Mouse (Mus musculus) spleen, adult 18-20 months (tissue): ENCODE results near the gene 2810459M11Rik.
"Not testable (repeated sequence)": the region's sequence is repeated elsewhere in the genome, so short reads cannot be mapped to it uniquely, and the experiment has no call there.

Experiments used
- DNase-seq, 2 experiments: peaks; one replicate each; pipeline ENCODE4 v3.0.0; 2022; ENCODE audit warnings: mixed read lengths in 2 of 2

The 2810459M11Rik gene

DNA sequence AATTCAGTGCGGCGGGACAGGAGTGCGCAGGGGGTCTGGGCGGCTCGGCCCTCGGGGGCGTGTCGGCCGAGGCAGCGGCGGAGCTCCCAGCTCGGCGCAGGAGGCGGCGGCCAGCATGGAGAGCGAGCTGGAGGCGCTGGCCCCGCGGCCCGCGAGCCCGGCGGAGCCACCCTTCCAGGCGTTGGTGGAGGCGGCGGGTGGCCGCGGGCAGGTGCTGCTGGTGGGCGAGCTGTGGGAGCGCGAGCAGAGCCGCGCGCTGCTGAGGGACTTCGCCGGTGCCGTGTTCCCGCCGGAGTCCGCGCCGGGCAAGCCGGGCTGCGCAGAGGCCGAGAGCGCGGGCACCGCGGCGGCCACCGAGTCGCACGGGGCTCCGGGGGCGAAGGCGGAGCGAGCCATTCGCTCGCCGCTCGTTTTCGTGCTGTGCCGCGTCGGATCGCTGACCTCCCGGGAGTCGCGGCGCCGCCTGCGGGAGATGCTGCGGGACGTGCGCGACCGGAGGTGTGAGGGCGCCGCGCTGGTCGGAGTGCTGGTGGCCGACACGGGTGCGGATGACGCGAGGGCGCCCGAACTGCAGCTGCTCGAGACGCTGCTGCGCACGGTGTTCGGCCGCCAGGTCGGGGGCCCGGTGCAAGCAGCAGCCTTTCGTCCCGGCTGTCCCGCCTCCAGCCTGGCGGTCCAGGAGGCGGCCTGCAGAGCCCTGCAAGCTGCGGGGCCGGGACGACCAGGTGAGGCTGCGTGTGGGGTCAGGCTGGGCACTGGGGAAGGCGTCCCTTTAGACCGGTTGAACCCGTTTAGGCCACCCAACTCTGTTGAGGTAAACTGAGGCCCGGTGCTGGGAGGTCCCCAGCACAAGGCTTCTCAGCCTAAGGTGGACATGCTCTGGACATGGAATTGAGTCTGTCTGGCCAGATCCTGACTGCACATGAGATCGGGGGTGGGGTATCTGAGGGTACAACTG is at the start of gene 2810459M11Rik:
Gene 2810459M11Rik (plus strand): TSS at position 16 of the 958 bp plus-strand sequence.
- DNase-seq = peak in 1 of 2 experiments; percentile 10

DNA sequence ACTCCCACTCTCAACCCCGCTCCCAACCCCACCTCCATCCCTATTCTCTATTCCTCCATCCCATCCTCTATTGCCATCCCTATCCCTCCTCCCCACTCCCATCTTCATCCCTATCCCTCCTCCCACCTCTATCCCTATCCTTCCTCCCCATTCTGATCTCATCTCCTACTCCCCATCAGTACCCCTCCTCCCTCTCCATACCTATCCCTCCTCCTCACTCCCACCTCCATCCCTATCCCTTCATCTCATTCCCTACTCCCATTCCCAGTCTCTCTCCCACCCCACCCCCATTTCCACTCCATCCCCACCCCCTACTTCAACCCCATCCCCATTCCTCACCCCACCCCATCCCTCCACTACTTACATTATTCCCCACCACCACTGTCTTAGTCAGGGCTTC is 48.4 kb upstream of the 2810459M11Rik start:
- no peak for DNase-seq

DNA sequence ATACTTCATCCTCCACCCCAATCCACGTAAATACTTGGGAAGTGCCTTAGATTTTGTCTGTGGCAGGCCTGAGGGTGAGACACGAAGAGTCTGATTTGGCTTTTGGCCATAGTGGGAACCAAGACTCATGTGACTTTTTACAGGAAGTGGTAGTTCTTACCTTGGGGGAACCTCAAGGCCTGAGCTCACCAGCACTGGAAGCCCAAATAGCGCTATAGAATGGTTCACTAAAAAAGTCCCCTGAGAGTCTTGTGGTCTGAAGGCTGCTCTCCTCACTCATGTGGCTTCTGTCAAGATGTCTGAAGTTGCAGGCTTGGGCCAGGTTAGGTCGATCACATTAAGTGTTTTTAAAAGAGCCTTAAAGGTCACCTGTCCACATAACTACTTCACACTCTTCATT is 47.7 kb upstream of the 2810459M11Rik start:
- peak in 1 of 2 experiments; percentile 30 for DNase-seq

DNA sequence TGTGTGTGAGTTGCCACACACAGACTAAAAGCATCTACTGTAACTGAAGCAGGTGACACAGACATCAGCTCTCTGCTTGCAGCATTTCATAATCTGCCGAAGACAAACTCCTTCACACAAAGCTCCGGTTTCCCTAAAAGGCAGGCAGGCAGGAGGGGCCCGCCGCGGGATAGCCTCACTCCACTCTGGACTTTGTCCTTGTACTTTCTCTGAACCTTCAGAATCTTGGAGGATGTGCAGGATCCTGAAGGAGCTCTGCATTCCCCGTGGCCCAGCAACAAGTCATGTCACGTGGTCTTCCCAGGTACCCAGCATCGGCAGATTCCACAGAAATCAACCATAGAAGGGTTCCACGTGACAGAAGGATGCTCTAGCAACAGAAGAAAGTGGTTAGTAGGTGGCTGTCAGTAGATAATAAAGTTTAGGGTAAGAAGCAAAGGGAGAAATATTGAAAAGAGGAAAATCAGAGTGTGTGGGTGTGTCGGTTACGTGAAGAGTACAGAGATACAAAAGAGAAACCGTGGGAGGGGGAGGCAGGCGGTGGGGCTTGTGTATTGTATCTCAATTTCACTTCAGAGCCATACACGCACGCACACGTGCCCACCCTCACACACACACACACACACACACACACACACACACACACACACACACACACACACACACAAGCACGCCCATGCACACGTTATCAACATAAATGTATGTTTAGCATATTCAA is 45.7 kb upstream of the 2810459M11Rik start:
- DNase-seq = no peak

DNA sequence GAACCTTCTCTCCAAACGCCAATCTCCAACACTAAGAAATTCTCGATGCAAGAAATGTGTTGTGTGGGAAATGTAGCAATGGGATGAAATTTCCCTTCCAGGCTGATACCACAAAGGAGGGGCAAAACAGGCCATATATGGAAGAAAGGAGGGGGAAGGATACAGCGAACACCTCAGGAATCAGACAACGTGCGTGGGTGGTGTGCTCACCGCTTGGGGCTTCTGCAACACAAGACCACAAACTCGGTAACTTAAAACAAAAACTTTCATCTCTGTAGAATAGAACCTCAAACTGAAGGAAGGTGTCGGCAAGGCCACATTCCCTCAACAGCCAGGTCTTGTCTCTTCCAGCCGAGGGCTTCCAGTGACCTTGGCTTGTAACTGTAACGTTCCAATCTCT is 40.1 kb upstream of the 2810459M11Rik start:
- DNase-seq = no peak

DNA sequence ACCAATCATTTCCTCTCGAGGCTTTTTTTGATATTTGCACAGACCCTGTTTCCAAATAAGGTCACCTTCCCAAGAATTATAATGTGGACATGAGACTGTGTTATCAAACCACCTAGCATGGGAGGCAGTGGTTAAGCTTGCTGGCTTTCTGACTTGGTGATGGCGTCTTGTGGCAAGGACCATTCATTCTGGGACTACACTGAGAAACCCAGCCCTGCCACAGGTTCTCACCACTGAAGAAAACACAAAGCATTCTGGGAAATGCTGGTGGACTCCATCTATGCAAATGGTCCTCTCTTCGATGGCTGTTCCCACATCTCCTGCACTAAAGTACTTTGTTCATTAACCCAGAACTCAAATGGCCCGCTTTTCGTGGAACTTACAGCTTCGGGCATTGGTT is 39.6 kb upstream of the 2810459M11Rik start:
- no peak for DNase-seq

DNA sequence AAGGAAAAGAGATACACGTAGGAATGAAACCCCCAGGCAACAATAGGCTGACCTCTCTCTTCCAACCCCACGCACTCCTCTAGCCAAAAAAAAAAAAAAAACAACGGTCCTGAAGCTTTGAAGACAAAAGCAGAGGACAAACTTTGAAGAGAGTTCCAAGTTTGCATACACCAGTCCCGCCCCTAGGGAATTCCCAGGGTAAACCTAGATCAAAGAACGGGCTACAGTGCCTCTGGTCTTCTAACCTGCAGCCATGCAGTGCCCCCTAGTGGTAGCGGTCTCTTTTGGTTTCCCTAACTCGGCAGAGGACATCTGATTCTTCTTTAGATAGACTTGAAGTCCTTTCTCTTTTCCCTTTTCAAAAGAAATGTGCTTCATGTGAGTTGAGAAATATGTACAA is 37.9 kb upstream of the 2810459M11Rik start:
- peak; percentile 64 to 88 for DNase-seq

DNA sequence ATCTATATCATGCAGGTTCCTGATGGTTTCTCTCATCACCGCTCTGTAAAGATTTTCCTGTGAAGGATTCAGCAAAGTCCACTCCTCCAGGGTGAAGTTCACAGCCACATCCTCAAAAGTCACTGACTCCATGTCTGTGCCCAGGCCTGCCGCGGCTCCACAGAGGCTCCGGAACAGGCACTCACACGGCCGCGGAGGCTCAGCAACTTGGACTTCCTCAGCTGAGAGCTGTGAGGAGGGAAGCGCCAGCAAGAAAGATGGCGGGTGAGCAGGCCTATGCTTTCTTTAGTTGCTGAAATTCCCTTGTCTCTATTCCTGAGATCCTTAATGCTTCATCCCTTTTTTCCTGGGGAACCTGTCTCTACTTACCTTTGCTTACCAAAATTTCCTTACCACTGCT is 29.9 kb upstream of the 2810459M11Rik start:
- not testable (repeated sequence) for DNase-seq

DNA sequence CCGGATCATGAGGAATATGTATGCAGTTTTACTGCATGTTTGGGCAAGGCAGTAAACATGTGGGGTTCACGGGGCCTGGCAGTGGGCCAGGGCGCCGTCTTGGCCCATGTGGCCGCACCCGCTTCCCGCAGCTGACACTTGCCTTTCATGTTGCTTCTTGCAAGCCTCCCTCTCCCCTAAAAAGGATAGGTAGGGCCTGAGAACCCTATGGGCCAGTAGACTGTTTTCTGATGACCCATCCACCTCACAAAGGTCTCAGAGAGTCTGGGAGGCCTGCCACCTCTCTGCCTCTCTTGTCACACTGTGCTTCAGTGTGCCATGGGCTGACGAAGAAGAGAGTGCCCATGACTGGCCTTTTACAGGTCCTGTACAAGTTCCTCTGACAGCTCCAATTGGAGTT is 29.1 kb upstream of the 2810459M11Rik start, which contains the start of gene Spata3:
Gene Spata3 (plus strand): TSS at position 301 of the 400 bp plus-strand sequence.
- no peak for DNase-seq

DNA sequence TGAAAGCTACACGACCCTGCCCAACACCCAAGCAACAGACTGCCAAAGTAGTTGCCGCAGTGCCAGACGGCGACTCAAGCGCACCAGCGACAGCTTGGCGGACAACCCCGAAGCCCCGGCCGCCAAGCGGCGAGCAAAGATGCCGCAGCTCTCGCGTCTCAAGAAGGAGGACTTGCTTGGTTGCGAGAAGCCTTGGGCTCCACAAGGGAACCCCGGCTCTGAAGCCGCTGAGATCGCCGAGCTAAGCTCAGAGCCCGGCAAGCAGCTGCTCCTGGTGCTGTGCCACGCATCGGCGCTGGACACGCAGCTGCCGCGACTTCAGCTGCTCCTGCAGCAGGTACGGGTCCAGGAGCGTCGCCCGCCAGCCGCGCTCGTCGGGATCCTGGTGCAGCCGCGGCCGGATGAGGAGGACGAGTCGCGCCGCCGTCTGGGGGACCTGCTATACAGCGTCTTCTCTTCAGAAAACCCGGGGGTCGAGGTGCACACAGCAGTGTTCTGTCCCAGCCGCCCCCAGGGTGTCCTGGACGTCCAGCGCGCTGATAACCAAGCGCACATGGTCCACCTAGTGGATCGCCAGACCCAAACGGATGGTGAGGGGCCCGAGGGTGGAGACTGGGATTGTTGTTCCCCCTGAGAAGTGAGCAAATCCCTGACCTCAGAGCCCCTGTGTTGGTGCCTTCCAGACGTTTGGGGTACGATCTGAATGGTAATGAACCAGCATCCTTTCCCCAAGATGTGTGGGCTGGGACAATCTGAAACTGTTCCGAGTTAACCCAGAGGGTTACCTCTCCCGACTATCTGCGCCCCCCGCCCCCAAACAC is 27.2 kb upstream of the 2810459M11Rik start:
- peak in 1 of 2 experiments; percentile 35 for DNase-seq

DNA sequence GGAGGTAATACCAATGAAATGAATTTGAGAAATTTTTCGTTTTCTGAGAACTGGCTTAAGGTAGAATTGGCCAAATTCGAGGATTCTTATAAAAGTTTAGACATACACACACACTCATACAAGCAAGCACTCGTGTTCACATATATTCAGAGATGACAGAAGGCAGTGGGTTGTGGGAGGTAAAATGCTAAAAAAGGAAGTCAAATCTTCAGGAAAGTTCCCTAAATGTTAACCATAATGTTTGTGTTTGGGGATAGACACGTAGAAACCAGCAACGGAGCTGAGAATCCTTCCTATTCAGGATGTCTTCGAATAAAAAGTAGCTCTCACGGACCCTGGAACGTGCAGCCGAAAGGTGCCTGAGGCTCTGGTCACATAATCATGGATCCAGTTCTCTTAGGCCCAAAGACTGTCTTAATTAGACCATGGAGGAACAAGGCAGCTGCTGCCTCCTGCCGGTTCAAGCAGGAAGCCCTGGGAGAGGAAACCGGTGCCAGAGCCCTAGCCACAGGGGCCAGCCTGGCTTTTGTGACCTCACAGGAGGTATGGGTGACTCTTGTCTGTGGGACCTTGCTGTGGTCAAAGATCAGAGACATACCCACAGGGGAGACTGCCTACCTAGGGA is 24.2 kb upstream of the 2810459M11Rik start:
- peak in 1 of 2 experiments; percentile 18 for DNase-seq

DNA sequence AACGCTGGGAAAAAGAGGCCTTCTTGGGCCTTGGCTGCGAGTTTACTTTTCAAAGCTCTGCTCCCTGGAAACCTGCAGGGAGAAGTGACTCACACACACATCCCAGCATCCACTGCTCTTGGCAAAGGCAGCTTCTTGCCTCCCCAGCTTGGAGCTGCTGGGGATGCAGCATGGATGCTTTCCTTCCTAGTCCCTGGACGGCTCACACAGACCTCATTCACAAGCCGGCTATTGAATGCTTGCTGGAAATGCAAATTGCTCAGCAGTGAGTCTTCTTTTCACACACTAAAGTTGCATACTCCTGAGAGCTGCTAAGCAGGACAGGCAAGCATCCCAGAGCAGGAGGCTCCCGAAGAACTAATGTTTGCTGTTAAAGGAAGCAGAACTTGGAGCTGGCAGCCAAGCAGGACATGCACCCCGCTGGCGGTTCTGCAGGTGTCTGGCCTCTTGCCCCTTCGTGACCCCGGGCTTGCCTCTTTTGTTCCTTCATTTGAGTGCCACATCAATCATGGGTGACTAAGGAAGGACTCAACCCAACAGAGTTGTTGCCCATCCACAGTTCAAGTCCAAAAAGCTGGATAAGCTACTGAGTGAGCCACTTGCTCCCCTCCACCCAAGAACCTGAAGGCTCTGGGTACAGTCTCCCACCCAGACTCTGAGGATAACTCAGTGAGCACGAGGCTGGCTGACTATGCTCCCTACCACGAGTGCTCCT is 13.2 kb upstream of the 2810459M11Rik start:
- no peak for DNase-seq

DNA sequence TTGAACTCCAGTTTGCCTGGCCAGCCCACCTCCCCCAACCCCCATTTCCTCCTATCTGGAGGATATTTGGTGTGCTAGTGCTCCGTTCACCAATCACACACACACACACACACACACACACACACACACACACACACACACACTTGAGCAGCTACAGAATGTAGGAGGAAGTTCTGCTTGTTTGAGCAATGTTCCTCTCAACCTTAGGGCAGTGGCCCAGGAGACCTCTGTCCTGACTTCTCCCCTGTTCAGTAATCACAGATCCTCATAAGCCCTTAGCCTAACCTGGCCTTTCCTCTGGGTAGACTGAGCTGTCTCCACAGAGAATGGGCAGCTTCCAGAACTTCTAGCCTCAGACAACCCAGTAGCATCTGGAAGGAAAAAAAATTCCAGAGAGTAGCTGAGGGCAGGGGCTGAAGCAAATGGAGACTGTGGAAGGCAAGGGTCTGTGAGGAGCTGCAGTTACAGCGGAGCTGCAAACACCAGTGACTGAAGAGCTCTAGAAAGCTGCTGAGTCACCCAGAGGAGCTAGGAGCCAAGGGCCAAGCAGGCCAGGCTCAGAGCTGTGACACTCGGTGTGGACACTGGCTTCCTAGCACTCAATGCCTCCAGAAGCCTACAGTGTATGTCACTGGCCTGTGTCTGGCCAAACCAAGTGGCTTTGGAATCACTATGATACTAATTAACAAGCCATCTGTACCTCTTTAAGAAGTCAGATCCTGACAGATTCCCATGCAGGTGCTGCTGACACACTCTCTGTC is 7.3 kb upstream of the 2810459M11Rik start:
- no peak for DNase-seq

DNA sequence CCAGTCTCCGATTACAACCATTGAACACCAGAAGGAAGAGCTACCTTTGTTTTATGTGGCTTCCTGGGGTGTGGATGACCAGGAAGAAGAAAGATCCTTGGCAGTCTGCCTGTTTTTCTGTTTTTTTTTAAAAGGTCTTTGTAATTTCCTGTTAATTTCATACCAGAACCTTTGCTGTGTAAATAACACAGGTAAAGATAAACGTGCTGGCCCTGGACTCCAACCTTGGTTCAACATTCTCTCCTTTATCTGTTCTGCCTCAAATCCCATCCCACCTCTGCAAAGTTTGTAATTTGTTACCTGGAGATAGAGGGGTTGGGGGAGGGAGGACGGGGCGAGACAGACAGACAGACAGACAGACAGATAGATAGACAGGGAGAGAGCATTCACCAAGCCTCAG is 5.5 kb upstream of the 2810459M11Rik start:
- DNase-seq = no peak

DNA sequence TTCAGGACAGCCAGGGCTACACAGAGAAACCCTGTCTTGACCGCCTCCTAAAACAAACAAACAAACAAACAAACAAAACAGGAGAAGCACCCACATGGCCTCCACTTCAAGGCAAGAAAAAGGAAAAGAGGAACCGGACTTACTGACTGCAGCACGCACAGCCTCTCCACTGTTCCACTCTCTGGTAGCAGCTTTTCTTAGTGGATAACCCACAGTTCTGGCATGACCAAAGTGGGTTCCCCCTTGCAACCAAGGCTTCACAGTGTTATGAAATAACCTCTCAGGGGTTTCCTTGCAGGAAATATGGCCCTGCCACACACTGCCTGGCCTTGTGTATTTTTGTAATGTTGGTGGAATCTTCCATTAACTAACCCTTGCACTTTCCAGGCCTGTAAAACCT is 4.8 kb upstream of the 2810459M11Rik start:
- no peak for DNase-seq

DNA sequence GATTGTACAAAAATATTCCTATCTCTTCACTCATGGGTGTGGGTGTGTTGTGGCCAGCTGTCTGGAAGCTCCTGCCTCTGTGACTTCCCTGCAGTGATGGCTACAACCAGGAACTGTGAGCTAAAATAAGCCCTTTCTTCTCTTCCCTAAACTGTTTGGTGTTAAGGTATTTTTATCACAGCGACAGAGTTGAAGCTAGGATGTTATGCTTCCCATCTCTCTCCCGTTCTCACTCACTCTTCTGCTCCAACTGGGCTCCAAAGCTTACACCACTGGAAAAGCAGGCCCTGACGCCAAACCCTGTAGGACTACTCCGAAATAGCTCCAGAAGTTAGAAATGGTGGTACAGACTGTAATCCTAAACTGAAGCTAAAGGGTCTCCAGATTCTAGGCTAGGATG is 607 bp upstream of the 2810459M11Rik start:
- DNase-seq = no peak

DNA sequence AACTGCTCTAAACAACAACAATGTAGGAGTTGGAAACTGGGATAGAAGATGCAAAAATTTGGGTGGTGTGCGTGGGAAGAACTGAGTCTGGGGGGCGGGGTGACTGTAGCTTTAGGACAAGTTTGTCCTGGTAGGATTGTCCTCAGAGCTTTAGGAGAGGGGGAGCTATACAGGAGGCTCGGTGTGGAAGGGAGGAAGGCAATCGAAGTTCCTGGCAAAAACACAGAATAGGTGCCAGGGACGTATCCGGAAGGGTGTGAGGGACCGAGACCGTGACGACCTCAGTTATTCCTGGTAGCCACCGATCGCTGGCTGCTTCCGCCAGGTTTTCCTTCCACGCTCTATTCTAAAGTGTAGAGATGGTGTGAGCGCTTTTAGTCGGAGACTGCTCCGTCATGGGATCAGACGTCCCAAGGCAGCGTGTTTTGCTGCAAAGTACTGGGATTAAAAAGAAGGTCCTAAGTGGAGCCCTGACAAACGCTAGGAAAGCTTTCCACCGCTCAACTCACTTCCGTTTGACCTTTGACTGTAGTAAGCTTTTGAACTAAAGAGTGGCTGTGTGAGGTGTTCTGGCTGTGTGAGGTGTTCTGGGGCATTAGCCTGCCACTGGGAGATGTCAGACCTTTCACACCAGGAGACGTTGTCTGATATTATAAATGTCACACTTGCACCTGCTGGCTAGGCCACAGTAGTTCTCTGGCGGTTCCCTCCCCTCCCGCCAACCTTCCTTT is 1.3 kb downstream of the 2810459M11Rik start:
- no peak for DNase-seq

DNA sequence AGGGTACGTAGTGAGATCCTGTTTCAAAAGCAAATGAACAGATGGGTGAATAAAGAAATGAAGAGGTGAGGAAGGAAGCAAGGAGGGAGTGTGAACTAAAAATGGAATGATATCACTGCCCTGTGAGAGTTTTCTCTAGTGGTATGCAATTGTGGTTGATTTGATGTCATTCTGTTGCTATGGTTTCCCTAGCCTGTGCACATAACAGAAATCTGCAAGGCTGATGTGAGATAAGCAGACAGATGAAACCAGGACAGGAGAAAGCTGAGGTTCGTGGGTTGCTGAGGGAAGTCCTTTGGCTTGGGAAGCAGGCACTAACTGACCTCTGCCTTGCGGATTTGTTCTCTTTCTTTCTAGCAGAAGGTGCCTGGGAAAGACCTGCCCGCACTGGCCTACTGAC is 2.6 kb downstream of the 2810459M11Rik start:
- DNase-seq = no peak

DNA sequence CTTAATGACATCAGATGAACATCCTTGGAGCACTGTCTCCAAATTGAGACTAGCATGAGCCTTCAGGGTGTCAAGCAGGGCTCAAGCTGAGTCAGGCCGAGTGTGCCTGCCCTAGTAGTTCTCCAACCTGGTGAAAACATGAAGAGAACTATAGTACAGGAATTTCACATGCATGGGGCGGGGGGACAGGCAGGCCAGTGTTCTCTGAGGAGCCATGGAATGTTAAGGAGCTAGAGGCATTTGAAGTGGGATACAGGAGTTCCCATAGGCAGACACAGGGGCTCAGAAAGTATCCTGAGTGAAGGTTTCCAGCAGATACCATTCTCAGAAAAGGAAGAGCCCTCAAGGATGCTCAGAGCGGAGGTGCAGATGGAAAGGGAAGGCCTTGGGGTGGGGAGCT is 3.1 kb downstream of the 2810459M11Rik start:
- DNase-seq = no peak
